Mouse (Mus musculus) forebrain, embryonic 14.5 days (tissue): ENCODE measurements around the gene Etnk2. TPM values are rescaled to one million over a fixed set of nuclear protein-coding genes. Genes with fewer than 3 reads are reported as not detected.

Source experiments
- polyA plus RNA-seq: library from polyadenylated mRNA; unstranded; fragments of >200 nt; fragmentation: Nextera tagmentation; extraction: Ambion mirVana; gene quantifications from 2 replicates; pipeline ENCODE4 v1.2.1, GENCODE M21; 2014

The Etnk2 gene
- polyA plus RNA-seq, 1 experiment from 2014 or later = 4.2 TPM

Other genes with a start within 250 kb of the Etnk2 start
- 26.6 and 31.6 TPM in 2 replicates for gene Ppp1r15b, start 232.4 kb upstream of the Etnk2 start, polyA plus RNA-seq
- 7.3 and 9.7 TPM in 2 replicates for gene Plekha6, start 199.4 kb upstream of the Etnk2 start, polyA plus RNA-seq
- gene Golt1a, start 53.8 kb upstream of the Etnk2 start, polyA plus RNA-seq = not detected in 2 replicates
- gene Kiss1, start 41.7 kb upstream of the Etnk2 start, polyA plus RNA-seq = not detected in 2 replicates
- 0.22 TPM in 1 of 2 replicates, not detected in the other for gene Ren1, start 13.1 kb upstream of the Etnk2 start, polyA plus RNA-seq
- 4.2 and 4.3 TPM in 2 replicates for gene Sox13, start 60.8 kb downstream of the Etnk2 start, polyA plus RNA-seq
- 538 and 740 TPM in 2 replicates for gene Snrpe, start 246.7 kb downstream of the Etnk2 start, polyA plus RNA-seq